Mouse (Mus musculus) erythroblast, embryonic 14.5 days (primary cell): Measurements from ENCODE around the gene Kdr.

Experiments
- GATA1 ChIP-seq: IDR thresholded peaks from 2 replicates; pipeline ENCODE4 v1.6.1; 2012; ENCODE audit warnings: low read length, inconsistent platforms, mixed read lengths
- TAL1 ChIP-seq: IDR thresholded peaks from 3 replicates; pipeline ENCODE4 v1.6.1; 2012; ENCODE audit warnings: low read length, inconsistent platforms, mixed read lengths

GRCm38 (mm10) chr5:75943301-75943700 lies 35.0 kb downstream of the Kdr start:
- no peak for TF ChIP-seq TAL1
- no peak for TF ChIP-seq GATA1
